Mouse (Mus musculus) C2C12 (cell line): Measurements from ENCODE around the gene Olfr350.

Experiments used
- CEBPB ChIP-seq: IDR thresholded peaks from one replicate; pipeline ENCODE4 v1.6.1; 2011; ENCODE audit warnings: low read depth, mild to moderate bottlenecking, control low read depth, moderate library complexity
- CTCF ChIP-seq: IDR thresholded peaks from one replicate; pipeline ENCODE4 v1.5.1; 2011; ENCODE audit not compliant: control insufficient read depth, insufficient read depth, insufficient read length
- MAX ChIP-seq: IDR thresholded peaks from one replicate; pipeline ENCODE4 v1.6.1; 2011; ENCODE audit warnings: mild to moderate bottlenecking, control low read depth

- TF ChIP-seq CEBPB (no peak), CTCF (no peak), MAX (no peak)
Observed at GRCm38 (mm10) chr2:36846010-36846409, at the start of gene Olfr350.
